Mouse (Mus musculus) induced T-regulatory cell, adult 2 months (primary cell): ENCODE data around the gene Cfd.

Source experiments
- DNase-seq: peaks from one replicate; pipeline ENCODE4 v3.0.0-alpha.2; 2012; ENCODE audit warnings: low read depth

Gene Cfd

DNA sequence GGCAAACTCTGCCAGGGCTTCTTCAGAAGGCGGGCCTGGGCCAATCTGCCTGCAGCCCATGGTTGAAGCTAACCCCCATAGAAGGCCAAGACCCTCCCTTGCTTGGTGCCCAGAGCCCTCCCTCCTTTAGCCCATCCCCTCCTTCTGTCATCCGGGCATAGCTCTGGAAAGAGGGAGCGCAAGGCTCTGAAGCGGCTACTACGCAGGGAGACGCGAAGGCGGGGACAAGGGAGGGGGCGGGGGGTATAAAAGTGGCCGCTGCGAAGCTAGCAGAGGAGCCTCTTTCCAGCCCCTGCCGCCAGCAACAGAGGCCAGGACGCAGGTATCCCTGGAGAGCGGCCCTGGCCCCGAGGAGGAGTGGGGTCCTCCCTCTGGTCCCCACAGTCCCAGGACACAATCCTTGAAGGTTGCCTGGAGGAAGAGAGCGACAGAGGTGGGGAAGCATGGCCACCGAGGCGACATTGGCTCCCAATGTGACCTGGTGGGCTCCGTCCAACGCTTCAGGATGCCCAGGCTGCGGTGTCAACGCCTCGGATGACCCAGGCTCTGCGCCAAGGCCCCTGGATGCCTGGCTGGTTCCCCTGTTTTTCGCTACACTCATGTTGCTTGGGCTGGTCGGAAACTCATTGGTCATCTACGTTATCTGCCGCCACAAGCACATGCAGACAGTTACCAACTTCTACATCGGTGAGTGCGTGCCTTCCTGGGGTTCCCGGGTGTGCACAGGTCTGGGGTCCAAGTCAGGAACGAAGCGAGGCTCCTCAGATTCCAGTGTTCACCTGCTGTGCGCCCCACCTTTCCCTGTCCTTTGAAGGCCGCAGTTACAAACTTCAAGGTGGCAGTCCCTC lies 27.8 kb downstream of the Cfd start:
- no peak for DNase-seq

DNA sequence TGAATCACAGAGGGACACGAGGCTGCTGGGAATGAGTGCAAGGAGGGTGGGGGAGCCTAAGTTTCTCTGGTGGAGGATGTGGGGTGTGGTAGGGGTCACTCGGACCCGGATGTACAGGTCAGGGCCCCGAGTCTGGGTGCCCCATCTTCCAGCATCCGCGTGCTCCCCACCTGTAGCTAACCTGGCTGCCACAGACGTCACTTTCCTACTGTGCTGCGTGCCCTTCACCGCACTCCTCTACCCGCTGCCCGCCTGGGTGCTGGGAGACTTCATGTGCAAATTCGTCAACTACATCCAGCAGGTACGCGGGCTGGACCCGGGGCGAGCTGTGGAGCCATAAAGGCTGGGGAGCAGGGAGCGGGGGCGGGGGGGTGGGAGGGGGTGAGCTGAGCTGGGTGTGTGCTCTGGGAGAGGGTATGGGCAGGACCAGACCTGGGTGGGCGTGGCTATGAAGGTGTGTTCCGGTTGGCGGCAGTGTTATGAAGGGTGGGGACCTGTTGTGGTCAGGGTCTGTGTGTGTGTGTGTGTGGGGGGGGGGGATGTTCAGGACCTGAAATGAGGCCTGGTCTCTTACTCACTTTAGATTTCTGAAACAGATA lies 28.7 kb downstream of the Cfd start:
- peak; percentile 67 for DNase-seq

DNA sequence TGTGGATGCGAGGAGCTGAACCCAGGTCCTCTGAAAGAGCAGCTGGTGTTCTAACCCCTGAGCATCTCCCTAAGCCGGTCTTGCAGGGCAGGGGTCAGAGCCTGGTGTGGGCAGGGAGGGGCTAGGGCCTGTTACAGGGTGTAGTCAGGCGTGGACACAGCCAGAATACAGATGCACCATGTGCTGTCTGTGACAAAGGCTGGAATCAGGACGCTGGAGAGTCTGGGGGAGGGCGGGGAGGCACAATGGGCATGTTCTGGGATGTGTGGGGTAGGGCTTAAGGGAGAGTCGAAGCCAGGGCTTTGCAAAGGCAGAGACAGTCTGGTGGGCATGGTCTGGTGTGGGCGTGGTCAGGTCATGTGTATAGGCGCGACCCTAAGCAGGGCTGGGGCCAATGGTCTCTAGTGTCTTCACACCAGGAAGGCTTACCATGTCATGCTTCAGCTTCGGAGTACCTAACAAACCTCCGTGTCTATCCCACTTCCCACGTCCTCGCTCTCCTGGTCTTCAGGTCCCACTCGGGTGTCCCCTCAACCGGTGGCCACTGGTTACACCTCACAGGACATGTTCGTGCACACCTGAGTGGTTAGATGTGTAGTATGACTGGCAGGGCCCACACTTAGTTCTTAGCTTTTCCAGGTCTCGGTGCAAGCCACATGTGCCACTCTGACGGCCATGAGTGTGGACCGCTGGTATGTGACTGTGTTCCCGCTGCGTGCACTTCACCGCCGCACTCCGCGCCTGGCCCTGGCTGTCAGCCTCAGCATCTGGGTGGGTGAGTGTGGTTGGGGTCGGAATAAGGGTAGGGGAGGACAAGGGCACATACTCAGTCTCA lies 29.6 kb downstream of the Cfd start:
- DNase-seq = no peak

DNA sequence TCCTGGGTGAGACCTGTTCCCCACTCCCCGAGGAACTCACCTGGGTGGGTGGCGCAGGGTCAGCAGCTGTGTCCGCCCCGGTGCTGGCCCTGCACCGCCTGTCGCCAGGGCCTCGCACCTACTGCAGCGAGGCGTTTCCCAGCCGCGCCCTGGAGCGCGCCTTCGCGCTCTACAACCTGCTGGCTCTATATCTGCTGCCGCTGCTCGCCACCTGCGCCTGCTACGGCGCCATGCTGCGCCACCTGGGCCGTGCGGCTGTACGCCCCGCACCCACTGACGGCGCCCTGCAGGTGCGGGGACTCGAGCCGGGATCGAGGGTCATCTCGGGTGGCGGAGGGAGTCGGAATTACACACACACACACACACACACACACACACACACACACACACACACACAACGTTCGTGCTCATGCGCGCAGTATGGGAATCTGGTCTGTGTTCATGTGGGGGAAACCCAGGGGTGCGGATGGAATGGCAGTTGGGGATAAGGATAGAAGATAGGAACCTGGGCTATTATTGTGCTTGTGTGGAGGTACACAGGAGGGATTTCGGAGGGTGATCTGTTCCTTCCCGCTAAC lies 30.4 kb downstream of the Cfd start, which contains the start of gene R3hdm4:
TSS of gene R3hdm4 (minus strand) at position 251 of the 578 bp plus-strand sequence.
- no peak for DNase-seq

DNA sequence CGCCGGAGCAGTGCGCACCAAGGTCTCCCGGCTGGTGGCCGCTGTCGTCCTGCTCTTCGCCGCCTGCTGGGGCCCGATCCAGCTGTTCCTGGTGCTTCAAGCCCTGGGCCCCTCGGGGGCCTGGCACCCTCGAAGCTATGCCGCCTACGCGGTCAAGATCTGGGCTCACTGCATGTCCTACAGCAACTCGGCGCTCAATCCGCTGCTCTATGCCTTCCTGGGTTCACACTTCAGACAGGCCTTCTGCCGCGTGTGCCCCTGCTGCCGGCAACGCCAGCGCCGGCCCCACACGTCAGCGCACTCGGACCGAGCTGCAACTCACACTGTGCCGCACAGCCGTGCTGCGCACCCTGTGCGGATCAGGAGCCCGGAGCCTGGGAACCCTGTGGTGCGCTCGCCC lies 30.9 kb downstream of the Cfd start:
- DNase-seq = no peak

DNA sequence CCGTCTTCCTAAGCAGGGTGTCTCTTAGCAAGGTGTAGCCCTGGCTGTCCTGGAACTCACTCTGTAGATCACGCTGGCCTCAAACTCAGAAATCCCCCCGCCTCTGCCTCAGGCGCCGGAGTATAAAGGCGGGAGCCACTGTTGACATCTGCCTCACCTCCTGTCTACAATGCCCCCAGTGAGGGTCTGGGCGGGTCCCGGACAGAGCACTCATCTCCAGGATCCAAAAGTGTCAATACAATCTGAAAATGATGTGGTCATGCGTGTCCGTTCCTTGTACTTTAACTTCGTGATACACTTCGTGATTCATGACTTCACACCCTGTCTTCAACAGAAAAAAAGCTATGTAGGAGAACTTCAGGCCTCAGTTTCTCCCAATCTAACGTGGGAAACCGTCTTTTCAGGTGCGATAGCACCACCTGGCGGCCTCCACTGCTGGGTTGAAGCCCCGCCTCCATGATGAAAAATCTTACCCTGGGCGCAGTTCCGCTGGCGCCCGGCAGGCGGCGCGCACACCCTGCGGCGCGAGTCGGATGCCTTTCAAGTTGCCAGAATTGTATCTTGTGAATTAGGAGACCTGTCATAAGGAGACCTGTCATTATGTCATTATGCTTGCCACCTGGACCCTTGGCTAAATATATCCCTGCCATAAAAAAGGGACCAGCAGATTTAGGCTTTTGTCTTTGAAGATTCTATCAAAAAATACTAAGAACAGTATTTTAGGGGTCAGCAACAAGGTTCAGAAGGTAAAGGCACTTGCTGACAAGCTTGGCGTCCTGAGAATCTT lies 34.5 kb downstream of the Cfd start:
- DNase-seq = peak; percentile 95

DNA sequence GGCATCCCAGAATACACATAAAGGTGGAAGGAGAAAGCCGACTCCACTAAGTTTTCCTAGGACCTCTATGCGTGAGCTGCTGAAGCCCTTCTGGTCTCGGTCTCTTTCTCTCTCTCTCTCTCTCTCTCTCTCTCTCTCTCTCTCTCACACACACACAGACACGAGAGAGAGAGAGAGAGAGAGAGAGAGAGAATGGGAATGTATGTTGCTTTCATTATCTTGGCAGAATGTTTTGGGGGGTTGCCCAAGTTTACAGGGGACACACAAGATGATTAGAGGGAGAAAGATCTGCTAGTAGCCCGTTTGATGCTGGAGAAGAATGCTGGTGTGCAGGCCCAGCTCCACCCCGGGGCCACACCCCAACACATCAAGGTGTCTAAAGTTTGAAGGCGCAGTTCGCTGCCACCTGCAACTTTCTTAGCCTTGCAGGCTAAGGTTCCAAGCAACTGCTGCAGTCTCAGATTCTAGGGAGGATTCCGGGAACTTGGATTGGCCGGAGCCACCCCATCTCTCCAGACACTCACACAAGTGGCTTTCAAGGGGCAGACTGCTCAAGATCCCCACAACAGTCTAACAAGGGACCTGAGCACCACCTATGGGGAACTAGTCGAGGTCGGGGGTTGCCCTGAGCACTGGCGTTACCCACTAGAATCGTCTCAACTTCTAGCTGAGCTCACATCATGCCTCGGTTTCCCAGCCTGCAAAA lies 35.3 kb downstream of the Cfd start:
- peak; percentile 72 for DNase-seq

DNA sequence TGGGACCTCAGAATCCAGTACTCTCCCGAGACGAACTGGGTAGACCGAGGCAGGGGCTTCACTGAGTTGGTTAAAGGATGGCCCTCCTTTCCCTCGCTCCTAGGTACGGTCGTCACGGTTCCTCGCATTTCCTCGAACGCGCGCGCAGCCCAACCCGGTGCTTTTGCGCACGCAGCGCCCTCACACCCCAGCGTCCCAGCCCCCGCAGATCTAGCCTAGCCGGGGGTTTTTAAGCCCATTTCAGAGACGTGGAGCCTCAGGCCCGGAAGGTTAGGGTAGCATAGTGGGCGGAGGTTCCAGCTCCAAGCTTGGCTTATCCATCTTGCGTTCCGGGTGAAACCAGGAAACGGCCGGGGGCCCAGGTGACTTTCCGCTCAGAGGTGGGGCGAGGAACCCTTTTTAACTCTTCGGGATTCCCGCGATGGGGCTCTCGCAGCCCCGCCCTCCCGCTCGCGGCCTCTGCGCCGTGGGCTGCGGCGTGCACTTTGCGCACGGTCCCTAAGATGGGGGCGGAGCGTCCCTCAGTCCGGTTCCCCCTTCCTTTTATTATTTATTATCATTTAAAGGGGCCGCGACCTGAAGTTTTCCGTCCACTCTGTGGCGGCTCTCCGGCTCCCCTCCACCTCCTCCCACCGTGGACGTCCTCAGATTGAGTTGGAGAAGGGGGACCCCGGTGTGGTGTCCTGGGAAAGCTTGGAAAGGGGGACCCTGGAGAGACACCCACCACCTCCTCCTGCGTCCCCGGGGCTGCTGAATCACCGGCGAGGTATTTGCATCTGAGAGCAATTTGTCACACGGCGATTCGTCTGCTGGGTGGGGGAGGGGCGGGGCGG lies 36.1 kb downstream of the Cfd start, which contains the start of gene Arid3a:
TSS of gene Arid3a (plus strand) at position 553 of the 833 bp plus-strand sequence.
- DNase-seq = peak; percentile 97

DNA sequence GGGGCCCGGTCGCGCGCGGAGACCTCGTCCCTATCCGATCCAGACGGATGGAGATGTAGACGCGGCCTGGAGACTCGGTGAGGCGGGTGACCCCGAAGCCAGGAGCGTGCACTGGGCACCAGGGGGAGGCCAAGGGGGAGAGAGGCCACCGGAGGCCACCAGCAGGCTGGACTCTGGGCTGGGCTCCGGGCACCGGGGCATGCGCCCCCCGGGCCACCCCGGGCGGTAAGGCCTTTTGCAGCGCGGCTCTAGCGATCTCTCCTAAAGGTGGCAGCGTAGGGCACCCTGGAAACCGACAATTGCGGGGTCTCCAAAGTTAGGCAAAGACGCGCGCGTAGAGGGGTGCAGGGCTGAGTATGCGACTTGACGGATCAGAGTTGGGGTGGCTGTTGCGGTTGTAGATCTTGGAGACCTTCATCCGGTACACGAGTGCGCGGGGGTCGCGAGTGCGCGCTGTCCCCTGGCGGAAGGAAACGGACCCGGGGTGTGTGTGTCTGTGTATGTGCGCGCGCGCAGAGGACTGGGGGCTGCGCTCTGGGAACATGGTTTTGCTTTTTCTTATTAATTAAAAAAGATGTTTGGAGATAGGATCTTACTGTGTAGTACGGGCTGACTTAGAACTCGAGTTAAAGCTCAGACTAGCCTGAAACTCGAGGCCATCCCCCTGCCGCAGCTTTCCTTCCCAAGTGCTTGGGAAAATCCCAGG lies 36.8 kb downstream of the Cfd start:
- DNase-seq = peak; percentile 80

DNA sequence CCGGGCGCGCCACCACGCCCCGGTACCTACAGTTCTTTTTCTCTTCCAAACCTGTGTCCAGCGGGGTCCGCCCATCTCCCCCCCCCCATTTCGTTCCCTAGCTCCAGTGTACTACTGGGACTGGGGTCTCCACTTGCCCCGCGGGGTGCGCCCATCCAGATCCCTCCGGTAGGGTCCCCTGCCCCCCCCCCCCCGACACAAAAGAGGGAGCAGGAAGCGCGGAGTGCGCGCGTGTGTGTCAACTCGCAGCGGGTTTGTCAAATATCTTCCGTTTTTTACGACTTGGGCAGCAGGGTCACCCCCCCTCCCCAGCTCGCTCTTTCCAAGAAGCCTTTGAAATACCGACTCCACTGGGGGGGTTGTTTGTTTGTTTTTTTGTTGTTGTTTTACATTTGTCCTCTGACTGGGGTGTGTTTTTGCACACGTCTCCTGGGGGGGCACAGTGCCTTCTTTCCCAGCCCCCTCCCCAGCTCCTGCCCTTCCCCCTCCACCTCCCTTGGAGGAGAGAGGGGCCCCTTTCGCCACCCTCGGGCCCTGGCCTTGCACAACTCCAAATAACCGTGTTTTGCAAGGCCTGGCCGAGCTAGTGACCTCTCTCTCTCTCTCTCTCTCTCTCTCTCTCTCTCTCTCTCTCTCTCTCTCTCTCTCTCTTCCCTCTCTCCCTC lies 37.5 kb downstream of the Cfd start:
- peak; percentile 67 for DNase-seq

DNA sequence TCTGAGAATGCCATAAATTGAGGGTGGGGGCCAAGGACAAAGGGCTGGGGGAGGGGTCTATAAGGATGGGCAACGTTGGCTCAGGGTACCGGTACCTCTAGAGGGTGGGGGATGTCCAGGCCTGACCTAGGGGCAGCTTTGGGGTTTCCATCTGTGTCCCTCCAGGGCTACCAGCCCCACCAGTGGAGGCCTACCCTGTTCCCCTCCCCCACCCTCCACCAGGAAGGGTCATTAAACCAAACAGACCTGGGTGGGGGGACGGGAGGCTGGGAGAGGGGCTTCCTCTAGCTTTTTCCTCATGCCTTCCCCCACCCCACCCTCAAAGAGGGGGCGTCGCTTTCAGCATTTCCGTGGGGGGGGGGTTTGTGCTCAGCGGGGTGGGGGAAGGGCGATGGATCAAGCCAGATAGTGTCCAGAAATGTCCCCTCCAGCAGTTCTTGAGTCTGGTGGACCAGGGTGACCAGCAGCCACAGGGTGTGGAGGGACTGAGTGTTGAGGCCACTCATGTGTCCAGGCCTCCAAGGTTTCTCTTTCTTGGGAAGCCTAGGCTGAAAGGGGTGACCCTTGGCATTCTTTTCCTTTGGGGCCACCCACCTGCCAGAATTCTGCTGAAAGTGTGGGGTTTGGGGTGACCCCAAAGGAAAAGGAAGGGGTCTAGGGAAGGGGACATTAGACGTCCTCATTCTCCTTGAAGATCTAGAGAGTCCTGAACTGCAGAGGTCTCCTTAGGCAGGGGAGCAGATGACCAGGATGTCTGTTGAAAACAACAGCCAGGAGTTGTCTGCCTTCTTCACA lies 38.5 kb downstream of the Cfd start:
- DNase-seq = no peak

DNA sequence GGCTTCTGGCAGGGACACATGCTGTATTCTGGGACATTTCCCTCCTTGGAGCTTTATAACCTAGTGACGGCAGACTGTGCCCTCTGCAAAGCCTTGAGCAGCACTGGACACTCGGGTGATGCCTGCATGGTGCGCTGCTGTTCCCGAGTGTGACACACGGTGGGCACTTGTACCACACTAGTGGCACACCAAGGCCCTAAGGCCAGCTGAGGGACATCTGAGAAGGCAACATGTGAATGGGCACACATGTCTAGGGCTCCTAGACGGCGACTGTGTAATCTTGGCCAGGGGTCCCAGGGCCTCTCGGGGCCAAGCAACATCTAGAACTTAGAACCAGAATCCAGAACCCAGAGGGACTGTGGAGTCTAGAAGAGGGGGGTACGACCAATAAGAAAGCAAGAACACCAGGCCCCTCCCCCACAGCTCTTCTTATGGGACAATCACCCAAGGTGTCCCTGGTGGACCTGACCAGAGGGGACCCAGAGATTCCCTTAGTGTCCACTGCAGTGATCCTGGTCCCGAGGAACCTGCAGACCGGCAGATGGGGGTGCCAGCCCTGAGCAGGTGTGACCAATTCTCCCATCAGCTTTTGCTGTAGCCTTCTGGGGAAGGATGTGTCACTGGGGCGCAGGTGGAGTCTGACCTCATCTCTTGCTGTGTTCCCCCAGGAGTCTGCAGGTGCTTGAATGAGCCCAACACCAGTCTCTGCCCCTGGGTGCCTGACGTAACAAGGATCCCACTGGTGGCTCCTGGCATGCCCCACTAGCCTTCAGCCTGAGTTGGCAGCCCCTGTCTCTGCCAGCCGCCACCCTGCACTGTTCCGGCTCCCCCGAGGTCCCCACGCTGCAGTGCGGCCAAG lies 39.5 kb downstream of the Cfd start:
- no peak for DNase-seq

DNA sequence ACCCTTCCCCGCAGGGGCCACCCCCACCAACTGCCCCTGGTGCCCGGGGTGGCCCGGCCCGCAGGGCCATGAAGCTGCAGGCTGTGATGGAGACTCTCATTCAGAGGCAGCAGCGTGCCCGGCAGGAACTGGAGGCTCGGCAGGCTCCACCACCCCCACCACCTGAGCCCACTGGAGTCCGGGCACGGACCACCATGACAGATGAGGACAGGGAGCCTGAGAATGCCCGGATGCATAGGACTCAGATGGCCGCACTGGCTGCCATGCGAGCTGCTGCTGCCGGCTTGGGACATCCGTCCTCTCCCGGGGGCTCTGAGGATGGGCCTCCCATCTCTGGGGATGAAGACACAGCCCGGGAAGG lies 40.2 kb downstream of the Cfd start:
- no peak for DNase-seq

DNA sequence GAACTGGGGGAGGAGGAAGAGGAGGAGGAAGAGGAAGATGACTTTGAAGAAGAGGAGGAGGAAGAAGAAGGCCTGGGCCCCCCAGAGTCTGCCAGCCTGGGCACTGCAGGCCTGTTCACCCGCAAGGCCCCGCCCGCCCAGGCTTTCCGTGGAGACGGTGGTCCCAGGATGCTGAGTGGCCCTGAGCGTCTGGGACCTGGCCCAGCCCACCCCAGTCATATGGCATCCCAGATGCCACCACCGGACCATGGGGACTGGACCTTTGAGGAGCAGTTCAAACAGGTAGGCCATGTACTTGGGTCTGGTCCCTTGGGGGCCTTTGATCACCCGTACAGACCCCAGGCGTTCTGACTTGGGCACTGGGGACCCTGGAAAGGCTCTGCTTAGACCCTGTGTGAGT lies 41.1 kb downstream of the Cfd start:
- no peak for DNase-seq

DNA sequence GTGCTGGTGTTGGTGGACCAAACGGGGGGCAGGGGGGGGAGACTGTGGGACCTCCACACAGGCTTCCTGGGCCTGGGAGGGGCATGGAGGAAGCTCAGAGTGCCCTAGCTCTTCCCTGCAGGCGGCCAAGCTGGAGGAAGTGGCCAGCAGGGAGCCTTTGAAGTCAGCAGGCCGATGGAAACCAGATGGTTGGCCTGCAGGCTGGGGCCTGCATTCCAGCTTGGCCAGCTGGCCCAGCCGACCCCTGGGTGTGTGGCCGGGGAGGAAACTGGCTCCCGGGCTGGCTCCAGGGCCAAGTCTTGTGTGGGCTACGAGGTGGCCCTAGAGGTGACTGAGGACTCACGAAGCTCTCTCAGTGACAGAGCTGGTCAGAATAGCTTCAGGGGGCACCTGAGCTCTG lies 42.1 kb downstream of the Cfd start:
- no peak for DNase-seq

DNA sequence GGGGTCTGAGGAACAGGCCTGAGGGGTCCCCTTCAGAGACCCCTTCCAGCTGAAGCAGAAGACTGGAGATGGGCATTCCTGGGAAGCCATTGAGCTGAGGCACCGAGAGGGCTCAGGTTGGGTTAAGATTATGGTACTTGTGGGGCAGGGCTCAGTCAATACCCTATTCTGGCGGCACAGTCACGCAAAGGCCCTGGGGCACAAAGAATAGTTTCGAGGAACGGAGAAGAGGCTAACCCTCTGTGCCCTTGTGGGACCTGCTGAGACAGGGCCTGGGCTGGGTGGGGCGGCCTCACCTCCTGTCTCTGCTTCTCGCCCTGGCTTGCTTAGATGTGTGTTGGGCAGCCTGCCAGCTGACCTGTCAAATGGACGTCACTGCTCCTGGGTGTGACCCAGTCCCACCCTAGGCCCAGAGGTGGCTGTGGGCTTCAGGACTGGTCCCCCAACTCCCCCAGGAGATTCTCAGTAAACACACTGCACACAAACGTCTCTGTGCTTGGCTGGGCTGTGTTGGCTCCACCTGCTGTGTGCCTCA lies 42.6 kb downstream of the Cfd start:
- DNase-seq = no peak

DNA sequence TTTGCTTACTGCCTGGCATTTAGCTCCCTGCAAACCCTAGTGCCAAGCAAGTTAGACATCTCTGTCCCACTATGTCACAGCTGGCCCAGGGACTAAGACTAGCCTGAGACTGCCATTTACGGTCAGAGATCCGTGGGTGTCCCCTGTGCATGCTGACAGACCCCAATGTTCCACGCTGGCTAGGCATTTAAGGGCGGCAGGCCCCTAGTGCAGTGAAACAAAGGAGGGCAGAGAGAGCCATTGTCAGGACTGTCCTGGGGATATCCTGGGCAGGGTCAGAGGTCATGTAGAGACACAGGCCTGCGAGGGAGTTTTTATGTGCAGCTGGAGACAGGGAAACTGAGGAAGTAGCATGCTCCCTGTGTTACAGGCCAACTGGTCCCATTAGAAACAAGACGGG lies 43.2 kb downstream of the Cfd start:
- DNase-seq = no peak
